Mouse (Mus musculus) heart, postnatal 0 days (tissue): ENCODE results near the gene Sept9.

Experiments
- CTCF ChIP-seq: IDR thresholded peaks from 2 replicates; pipeline ENCODE4 v1.5.1; 2016; ENCODE audit warnings: antibody characterized with exemption, control low read depth, low read depth
- EP300 ChIP-seq: IDR thresholded peaks from 2 replicates; pipeline ENCODE4 v1.6.1; 2016; ENCODE audit warnings: antibody characterized with exemption, low read depth

DNA sequence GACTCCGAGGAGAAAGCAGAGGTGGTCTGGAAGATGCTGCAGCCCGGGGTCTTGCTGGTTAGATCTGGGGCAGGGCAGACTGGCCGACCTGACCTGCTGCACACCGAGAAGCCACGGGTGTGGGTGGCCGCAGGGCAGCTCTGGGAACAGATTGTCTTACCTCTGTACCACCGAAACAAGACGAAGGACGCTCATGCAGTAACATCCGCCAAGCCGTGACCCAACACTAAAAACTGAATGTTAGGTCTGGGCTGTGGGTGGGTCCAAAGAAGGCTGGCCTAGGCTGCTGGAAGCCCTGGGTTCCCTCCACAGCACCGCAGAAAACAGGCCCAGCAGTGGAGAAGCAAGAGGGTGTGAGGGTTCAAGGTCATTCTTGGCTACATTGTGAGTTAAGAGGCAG lies 38.7 kb upstream of the Sept9 start:
- TF ChIP-seq CTCF (no peak), EP300 (no peak)
